Mouse (Mus musculus): ENCODE measurements around the gene Vmn1r149. TPM values are rescaled to one million over a fixed set of nuclear protein-coding genes. Genes with fewer than 3 reads are reported as not detected.

Vmn1r149 gene
- not detected in 2 replicates for polyA plus RNA-seq (2015; fragmentation: Nextera tagmentation; extraction: Ambion mirVana)

DNA sequence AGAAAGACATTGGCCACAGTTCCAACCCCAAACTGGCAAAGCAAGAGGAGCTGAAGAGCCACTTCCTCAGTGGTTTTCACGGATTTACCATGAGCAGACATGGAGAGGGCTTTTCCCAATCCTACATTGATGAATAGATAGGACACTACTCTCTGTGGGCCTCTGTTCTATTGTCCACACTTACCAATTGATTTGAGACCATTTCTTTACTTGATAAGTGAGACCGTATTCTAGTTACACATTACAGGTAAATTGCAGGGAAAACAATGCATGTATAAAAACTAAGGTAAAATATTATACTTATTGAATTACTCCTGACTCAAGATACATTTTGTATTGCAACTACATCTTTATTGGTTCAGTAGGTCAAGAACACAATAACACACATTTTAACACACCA lies at the start of gene Vmn1r149:
TSS of gene Vmn1r149 (minus strand) at position 101 of the 400 bp plus-strand sequence.

GRCm38 (mm10) chr7:22463975-22464374 lies 25.9 kb upstream of the Vmn1r149 start, which contains the start of gene Gm10665:
TSS of gene Gm10665 (minus strand) at chr7:22464075.

DNA sequence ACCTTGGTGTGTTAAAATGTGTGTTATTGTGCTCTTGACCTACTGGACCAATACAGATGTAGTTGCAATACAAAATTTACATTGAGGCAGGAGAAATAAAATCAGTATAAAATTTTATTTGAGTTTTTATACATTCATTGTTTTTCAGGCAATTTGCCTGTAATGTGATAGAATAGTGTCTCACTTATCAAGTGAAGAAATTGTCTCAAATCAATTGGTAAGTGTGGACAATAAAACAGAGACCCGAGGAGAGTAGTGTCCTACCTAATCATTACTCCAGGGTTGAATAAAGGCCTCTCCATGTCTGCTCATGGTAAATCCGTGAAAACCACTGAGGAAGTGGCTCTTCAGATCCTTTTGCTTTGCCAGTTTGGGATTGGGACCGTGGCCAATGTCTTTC lies 24.7 kb downstream of the Vmn1r149 start, which contains the start of gene Vmn1r148:
TSS of gene Vmn1r148 (plus strand) at position 301 of the 400 bp plus-strand sequence.

Other genes starting within 250 kb of the Vmn1r149 start
- not detected in 2 replicates for gene Vmn1r143, start 248.9 kb downstream of the Vmn1r149 start, polyA plus RNA-seq (2015; fragmentation: Nextera tagmentation; extraction: Ambion mirVana)
- not detected in 2 replicates for gene Gm8653, start 237.0 kb downstream of the Vmn1r149 start, polyA plus RNA-seq (2015; fragmentation: Nextera tagmentation; extraction: Ambion mirVana)
- not detected in 2 replicates for gene Gm8453, start 208.7 kb downstream of the Vmn1r149 start, polyA plus RNA-seq (2015; fragmentation: Nextera tagmentation; extraction: Ambion mirVana)
- gene Gm4187, start 108.5 kb downstream of the Vmn1r149 start, polyA plus RNA-seq (2015; fragmentation: Nextera tagmentation; extraction: Ambion mirVana) = not detected in 2 replicates
- not detected in 2 replicates for gene Gm8660, start 67.2 kb downstream of the Vmn1r149 start, polyA plus RNA-seq (2015; fragmentation: Nextera tagmentation; extraction: Ambion mirVana)
- not detected in 2 replicates for gene Vmn1r148, start 24.6 kb downstream of the Vmn1r149 start, polyA plus RNA-seq (2015; fragmentation: Nextera tagmentation; extraction: Ambion mirVana)
- not detected in 2 replicates for gene Gm10665, start 25.8 kb upstream of the Vmn1r149 start, polyA plus RNA-seq (2015; fragmentation: Nextera tagmentation; extraction: Ambion mirVana)
- gene Vmn1r151, start 61.4 kb upstream of the Vmn1r149 start, polyA plus RNA-seq (2015; fragmentation: Nextera tagmentation; extraction: Ambion mirVana) = not detected in 2 replicates
- not detected in 2 replicates for gene Vmn1r152, start 84.7 kb upstream of the Vmn1r149 start, polyA plus RNA-seq (2015; fragmentation: Nextera tagmentation; extraction: Ambion mirVana)
- gene Gm8677, start 96.7 kb upstream of the Vmn1r149 start, polyA plus RNA-seq (2015; fragmentation: Nextera tagmentation; extraction: Ambion mirVana) = not detected in 2 replicates
- not detected in 2 replicates for gene Gm4201, start 127.1 kb upstream of the Vmn1r149 start, polyA plus RNA-seq (2015; fragmentation: Nextera tagmentation; extraction: Ambion mirVana)
- not detected in 2 replicates for gene Gm4565, start 149.9 kb upstream of the Vmn1r149 start, polyA plus RNA-seq (2015; fragmentation: Nextera tagmentation; extraction: Ambion mirVana)
- gene Vmn1r155, start 219.8 kb upstream of the Vmn1r149 start, polyA plus RNA-seq (2015; fragmentation: Nextera tagmentation; extraction: Ambion mirVana) = not detected in 2 replicates